Mouse (Mus musculus): ENCODE results near the gene Rpf2. TPM values are rescaled to one million over a fixed set of nuclear protein-coding genes. Genes with fewer than 3 reads are reported as not detected.

Rpf2 gene
- polyA plus RNA-seq, 2 experiments from 2014 or later = 59.7 to 68.8 TPM

DNA sequence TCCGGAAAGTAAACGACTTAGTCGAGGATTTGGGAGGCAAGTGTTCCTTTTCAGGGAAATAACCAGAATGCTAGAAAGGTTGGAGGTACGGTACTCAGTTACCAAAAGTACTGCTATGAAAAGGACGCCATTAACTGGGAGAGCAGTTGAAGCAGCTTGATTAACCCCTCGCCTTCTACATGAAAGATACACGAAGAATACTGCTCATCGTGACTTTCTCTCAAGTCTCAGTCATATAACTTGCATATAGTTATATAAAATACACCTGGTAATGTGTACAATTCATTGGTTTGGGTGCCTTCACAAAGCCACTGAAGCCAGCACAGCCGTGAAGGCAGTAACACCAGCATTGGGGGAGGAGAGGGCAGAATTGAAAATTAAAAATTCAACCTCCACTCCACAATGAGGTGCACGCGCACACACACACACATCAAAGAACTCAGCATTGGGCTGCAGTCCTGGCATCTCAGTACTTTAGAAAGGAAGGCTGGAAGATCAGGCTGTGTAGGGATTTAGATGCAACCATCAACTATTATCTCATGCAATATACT is 405 bp upstream of the Rpf2 start:
- ATAC-seq = peak; percentile 7

DNA sequence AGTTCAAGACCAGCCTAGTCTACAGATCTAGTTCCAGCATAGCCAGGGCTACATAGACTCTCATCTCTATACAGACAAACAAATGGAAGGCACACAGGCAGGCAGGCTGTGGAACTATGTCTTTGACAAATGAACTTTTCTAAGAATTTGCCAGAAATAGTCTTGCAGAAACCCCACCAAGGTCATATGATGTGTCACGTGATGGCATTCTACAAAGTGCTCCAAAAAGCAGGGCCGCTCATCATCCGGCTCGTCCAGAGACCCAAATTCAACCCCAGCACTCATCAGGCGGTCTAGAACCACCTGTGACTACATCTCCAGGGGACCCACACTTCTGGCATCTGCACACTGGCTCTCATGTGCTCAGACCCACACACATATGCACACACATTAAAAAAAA is 9.0 kb downstream of the Rpf2 start:
- no peak for ATAC-seq

DNA sequence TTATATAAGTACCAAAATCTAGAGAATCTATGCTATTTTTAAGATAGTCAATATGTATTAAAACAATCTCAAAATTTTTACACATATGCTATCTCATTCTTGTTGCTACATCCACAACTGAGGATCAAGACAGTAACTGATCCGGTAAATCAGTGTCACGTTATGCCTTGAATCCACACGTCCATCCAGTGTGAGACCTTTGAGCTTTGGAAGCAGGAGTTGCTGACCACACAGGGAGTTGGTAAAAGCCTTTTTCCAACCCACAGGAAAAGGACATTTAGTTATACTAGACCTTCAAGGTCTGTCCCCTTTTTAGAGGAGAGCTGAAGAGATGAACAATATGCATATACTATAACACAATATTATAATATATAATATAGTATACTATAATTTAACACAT is 13.6 kb downstream of the Rpf2 start:
- no peak for ATAC-seq

DNA sequence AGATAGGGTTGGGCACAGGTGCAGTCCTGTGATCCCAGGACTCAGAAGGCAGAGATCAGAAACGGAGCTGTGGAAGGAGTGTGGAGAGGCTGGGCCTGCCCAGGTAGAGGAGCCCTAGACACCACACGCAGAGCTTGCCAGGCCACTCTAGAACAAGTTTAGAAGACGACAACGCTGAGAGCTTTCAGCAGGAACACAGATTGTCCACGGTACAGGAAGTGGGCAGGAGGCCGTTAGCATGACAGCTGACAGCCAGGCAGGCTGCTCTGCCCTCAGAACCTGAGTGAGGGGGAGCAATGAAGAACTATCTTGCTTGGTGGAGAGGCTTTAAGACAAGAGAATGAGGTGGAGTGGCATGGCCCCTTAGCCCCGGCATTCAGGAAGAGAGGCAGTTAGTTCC is 14.4 kb downstream of the Rpf2 start:
- ATAC-seq = peak; percentile 53

DNA sequence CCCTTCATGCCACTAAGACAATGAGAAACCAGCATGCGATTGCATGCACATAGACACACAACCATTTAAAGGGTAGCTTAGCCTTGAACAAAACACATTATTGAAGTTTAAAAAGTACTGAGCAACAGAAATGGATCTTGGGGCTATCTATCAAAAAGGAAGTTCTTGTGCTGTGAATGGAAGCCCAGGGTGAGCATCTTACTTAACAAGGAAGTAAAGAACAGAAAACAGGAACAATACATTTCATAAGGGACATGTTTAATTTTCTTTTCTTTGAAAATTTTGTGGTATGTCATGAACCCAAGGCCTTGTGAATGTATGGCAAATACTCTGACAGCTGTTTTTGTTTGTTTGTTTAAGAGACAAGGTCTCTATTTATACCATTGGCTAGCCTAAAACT is 17.1 kb downstream of the Rpf2 start:
- ATAC-seq = no peak

DNA sequence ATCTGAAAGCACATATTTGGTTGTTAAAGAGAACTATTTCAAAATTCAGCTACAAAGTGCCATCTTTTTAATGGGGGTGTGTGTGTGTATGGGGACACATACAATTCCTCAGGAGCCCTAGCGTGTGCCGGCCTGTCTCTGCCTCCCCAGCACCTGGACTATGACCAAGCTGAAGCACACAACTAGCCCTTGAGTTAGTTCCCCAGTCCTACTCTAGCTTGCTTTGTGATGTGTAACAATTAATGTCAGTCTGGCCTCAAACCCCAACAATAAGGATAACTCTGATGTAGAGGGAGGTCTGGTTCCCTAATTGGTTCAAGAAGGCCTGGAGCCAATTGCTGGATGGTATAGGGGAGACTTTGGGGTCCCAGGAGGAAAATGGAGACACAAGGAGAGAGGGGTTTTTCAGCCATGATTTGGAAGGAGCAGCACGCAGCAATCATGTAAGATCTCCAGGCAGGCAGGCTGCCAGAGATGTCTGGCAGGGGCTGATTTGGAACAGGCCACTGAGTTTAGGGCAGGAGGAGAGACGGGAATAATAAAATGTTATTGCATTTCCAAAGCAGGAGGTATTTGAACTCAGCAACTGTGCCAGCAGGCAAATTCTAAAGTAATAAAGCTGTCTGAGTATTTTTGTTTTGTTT is 19.1 kb downstream of the Rpf2 start:
- no peak for ATAC-seq

DNA sequence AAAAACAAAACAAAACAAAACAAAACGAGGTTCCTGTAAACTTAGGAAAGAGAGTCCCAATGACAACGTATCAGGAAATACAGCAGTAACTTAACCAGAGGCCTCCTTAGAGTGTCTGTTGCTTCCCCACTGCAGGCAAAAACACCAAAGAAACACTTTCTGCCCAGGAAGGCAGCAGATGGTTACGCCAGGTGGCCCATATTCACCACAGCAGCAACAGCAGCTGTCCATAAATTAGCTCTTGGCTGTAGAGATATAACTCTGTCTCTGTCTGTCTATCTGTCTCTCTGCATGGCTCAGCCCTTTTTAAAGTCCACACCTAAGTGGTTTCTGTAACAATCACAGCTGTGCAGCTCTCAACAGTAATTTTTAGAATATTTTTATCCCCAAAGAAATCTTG is 28.0 kb downstream of the Rpf2 start:
- no peak for ATAC-seq

DNA sequence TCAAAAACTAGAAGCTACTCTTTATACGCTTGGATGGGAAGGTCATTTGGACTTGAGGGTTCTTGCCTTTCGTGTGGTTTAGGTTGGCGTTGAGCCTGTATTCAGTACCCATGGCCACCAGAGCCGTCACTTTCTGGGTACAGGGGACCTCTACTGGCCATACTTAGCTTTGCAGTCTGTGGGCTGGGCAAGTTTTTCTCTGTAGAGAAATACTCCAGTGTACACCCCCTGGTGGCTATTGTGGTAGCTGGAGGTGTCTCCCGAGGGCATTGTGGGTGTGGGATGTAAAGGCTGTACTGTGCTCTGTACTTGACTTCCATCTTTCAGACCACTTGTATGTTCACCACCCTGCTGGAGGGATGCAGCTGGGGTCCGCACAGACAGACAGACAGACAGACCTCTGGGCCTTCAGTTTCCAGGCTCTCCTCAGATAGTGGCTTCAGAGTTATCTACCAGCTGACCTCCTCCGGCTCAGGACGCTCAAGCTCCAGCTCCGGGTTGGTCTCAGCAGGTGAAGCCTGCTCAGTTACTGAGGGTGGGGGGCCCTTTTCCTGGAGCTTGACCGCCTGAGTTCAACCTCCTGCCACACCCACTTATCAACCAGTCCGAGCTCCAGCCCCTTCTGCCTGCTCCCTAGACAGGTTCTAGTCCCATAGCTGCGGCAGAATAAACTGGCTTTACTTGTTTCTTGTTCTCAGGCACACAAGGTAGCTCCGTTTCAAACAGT is 34.2 kb downstream of the Rpf2 start:
- peak; percentile 100 for ATAC-seq

DNA sequence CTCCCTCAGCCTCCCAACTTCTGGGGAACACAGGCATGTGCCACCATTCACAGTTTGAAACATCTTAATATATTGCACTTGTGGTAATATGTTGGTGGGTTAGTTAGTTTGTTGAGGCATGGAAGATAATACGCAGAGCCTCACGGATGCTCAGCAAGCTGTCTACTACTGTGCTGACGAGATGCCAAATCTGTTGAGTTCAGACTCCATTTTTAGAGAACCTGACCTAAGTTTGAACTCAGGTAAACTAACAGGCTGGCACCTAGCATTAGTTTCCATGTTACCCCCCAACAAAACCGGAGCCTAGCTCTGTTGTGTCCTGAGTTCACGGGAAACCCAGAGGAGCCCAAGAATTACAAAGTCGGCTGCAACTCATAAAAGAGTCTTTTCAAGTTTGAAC is 51.8 kb downstream of the Rpf2 start:
- no peak for ATAC-seq

DNA sequence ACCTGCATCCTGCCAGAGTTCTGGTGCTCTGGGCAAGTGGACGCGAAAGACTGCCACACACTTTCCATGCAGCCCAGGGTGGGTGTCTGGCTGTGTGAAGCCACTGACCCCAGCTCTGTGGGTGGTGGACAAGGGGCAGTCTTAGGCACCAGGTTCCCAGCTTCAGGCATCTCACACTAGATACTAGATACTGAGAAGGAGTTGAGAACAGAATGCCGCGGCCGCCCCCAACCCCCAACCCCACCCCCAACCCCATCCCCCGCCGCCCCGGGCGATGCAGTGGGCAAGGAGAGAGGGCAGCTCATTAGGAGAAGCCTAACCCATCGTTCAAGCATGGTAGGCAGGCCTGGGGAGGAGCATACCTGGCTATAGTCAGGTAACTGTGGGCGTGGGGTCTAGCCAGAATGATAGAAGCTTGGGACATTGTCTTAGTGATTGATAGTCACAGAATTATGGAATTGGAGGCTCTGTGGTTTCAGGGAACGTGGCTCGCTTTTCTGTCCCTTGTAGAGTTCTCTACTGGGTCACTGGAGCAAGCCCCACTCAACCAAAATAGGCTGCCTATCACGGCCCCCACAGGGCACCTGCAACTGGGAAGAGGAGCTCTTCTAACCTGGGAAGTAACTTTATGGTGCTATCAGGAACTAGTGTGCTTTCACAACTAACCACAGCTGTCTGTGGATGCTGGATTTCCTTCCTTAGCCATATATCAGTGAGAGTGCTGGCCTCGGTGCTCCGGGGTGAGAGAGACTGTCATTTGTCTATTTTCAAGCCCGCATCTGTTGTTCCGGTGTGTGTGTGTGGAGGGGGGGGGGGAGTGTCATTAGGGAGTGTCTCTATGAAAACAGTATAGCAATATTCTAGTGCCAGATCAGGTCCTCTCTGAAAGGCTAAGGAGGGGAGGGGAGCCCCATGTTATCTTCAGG is 54.6 kb downstream of the Rpf2 start:
- no peak for ATAC-seq

DNA sequence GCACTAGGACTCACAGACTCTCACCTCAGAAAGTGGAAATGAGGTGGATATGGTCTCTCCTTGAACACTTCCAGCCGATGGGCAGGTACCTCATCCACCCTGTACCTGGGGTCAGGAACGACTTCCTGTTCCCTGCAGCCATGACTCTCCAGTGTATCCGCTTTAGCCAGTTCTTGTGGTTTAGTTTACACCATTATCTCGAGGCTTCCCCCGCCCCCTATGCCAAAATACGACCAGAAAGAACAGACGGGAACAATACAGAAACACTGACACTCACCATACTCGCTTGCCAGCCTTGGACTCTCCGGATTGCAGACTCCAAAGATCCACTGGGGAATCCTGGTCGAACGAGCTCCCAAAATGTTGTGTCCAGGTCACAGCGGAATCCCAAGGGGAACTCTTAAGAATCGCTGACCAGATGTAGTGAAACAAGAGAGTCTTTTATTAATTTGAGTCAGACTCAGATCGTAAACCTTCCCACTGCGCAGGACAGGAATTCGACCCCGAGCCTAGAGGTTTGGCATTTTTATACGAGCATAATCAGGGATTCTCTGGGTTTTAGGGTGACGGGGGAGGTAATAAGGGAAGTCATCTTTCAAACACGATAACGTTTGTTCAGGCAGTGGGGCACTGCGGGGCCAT is 55.4 kb downstream of the Rpf2 start:
- peak; percentile 49 for ATAC-seq

DNA sequence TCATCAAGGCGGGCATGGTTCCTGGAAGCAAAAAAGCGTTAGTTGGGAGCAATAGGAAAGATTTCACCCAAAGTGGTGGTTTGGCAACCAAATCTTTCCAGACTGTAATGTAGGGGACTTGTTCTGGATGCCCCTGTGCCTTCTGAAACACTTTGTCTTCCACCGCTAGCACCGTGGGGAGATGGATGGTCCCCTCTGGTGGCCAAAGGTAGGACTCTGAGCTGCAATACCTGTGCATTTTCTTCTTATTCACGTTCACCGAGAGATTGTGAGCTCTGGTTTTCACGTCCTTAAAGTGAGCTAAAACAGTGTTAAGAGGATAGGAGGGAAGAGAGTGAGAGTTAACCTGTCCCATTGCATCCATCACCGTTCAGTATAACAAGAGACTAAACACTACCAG is 56.0 kb downstream of the Rpf2 start:
- peak; percentile 39 for ATAC-seq

DNA sequence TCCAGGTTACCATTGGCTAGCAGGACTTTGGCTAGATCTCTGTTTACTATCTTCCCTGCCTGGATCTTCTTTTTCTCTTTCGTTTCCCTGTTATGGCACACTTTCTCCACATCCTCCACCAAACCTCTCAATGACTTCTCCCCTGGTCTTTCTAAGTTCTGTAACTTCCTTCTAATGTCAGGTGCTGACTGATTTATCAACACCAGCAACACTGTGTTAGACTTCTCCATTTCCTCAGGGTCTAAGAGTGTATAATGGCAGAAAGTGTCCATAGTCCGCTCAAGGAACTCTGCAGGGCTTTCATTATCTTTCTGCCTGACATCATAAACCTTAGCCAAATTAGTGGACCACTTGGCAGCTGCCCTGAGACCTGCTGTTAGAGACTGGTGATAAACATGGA is 57.1 kb downstream of the Rpf2 start:
- no peak for ATAC-seq

DNA sequence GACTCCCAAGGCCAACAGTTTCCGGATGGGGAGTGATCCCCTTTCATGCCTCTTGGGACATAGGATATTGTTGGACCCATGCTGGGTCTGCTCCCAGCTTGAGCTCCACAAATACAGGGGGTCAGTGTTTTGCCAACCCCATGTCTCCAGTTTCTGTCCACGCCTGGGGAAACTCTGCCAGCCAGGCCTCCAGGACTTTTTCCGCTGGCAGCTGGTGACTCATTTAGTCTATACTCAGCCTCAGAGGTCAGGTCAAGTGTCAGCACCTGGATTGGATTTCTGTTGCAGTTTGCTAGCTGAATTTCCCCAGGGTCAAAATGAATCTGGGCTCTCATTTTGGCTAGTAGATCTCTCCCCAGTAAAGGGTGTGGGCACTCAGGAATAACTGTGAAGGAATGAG is 58.0 kb downstream of the Rpf2 start:
- no peak for ATAC-seq

DNA sequence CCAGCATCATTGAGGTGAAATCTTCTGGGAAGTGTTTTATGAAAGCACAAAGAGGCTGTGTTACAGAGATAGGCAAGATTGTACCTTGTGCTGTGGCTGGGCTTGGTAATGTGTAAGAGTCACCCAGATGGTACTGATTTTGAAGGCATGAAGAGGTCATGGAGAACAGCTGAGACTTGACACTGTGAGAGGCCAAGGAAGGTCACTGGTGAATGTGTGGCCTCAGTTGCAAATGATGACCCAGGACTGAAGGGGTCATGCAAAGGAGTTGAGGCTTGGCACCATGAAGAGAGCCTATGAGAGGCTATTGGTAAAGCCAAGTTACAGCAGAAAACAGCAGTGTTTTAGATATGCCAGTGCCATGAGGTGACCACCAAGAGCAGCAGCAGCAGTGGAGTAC is 60.9 kb downstream of the Rpf2 start:
- ATAC-seq = no peak

DNA sequence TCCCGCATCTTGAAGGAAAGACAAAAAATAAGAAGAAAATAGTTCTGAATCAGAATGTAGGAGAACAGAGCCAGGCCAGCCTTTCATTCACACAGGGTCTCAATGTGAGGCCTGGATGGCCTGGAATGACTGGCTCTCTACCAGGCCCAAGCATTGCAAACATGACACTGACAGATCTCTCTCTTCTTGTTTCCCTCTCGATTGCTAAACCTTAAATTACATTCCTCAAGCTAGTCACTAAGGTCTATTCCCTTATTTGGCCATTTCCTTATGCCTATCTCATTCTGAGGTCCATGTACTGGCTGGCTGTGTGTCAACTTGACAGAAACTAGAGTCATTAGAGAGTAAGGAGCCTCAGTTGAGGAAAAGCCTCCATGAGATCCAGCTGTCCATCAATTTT is 66.8 kb downstream of the Rpf2 start:
- ATAC-seq = no peak

DNA sequence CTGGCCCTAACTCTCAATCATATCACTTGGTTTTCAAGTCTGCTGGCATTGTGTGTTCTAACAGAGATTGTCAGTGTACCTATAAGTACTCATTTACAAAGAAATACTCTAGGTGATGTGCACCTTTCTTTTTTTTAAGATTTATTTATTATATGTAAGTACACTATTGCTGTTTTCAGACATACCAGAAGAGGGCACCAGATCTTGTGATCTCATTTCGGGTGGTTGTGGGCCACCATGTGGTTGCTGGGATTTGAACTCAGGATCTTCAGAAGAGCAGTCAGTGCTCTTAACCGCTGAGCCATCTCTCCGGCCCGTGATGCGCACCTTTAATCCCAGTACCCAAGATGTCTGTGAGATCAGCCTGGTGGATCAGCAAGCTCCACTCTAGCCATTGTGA is 67.7 kb downstream of the Rpf2 start:
- ATAC-seq = no peak

DNA sequence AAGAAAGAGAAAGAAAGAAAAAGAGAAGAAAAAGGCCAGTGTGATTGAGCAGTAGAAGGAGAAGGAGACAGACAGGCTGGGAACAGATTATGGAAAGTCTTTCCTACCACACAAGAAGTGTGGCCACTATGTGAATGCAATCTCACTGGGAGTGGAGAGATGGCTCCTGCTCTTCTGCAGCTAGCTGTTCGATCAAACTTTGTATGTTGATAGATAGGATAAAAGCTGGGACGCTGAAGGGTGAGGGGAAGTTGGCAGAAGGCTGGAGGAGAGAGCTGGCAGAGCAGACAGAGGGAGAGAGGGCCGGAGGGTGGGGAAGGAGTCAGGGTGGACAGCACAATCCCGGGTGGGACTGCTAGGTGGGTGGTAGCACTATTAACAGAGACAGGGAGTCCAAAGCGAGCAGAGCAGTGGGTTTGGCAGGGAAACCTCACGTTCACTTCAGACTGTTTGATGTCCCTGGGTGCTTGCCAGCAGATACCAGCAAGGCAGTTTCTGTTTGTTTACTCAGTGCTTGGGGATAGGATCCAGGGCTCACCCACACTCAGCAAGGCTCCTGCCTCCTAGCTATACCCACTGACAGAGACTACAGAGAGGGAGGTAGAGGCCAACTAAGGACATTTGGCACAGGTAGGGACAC is 69.4 kb downstream of the Rpf2 start:
- ATAC-seq = no peak
